Mouse (Mus musculus): ENCODE results near the gene H2-K1.

- TF ChIP-seq EP300 (IDR thresholded peaks at IDR 0.05; ENCODE audit: insufficient read depth, low read depth, low read length) (no peak), CTCF (IDR thresholded peaks at IDR 0.05; ENCODE audit: low read depth, low read length) (peak; percentile 64), POLR2A (IDR thresholded peaks at IDR 0.05; ENCODE audit: insufficient read depth, low read length) (no peak)
These were observed 8.1 kb downstream of the H2-K1 start for GRCm38 (mm10) chr17:33991788-33992664.
